Mouse (Mus musculus): ENCODE results near the gene Ctnna3. TPM values are rescaled to one million over a fixed set of nuclear protein-coding genes. Genes with fewer than 3 reads are reported as not detected.
"Not testable (repeated sequence)": the region's sequence is repeated elsewhere in the genome, so short reads cannot be mapped to it uniquely, and the experiment has no call there.

Gene Ctnna3
- total RNA-seq, 2 experiments from 2014 or later: not detected

DNA sequence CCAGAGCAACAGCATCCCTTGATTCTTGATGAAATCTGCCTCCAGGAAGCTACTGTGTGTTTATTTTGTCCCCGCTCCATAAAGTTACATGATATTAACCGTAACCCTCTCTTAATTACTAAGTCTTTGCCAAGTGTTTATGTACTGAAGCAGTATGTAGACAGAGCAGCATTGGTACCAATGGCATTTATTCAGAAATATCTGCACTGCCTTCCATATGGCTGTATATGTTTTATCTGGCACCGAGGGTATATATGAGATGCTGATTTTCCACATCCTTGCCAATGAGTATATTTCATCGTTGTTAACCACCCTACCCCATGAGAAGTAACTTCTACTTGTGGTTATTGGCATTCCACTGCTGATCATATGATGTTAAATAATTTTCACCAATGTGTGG lies 947.9 kb downstream of the Ctnna3 start:
- no peak for ATAC-seq (replicated peaks; ENCODE audit: poor library complexity)

DNA sequence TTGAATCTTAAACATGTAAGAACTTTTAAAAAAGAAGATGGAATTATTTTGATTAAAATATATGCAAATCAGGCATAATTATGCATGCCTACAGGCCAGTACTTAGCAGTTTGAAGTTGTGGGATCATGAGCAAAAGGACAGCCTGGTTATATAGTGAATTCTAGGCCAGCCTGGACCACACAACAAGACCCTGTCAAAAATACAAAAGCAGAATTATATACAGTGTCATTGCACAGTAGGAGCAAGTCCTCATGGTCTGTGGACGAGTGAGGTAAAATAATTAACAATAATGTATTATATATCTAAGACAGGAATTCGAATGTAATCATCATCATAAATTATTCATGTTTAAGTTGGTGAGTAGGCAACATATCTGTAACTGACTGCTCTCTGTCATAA lies 966.7 kb downstream of the Ctnna3 start:
- ATAC-seq (replicated peaks; ENCODE audit: poor library complexity): no peak

DNA sequence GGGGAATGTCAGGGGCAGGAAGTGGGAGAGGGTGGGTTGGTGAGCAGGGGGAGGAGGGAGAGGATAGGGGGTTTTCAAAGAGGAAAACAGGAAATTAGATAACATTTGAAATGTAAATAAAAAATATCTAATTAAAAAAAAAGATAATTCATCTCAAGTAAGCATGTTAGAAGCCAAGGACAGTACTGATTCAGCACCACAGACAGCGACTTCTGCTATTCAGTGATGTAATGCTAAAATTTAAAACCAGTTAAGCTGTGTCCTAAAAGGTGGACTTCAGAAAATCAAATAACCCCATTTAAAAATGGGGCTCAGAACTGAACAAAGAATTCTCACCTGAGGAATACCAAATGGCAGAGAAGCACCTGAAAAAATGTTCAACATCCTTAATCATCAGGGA lies 988.5 kb downstream of the Ctnna3 start:
- not testable (repeated sequence) for ATAC-seq (replicated peaks; ENCODE audit: poor library complexity)

GRCm38 (mm10) chr10:64438736-64439135 lies 1008.8 kb downstream of the Ctnna3 start:
- no peak for ATAC-seq (replicated peaks; ENCODE audit: poor library complexity)

DNA sequence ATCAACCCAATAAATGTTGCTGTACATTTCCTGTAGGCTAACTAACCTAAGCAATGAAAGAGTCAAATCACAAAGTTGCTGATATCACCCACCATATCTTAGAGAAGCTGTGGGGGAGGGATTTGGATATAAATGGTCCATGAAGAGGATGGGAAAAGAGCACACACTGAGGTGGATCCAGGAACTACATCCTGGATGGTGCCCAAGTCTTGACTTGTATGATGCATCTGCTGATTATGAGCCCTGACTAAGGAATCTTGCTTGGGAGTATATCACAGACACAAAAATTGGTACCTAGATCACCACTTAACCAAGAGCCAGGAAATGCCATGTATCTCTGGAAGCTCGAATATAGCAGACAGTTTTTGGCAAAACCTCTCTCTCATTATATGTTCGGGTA lies 1018.7 kb downstream of the Ctnna3 start:
- ATAC-seq (replicated peaks; ENCODE audit: poor library complexity): no peak

DNA sequence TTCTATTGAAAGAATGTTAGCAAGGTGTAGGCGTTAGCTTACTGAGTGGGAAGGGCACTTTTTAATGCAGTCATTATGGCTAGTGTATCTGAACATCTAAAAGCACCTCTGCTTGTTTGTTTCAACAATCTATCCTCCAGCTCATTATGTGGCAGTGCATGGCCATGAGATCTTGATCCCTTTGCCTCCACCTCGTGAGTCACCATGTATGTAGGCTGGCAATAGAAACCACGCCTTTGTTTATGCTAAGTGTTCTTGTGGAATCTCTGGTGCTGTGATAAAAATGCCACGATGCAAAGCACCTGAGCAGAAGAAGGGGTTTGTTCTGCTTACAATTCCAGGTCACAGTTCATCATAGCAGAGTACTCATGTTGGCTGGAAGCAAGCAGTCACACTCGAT lies 1053.4 kb downstream of the Ctnna3 start:
- no peak for ATAC-seq (replicated peaks; ENCODE audit: poor library complexity)

DNA sequence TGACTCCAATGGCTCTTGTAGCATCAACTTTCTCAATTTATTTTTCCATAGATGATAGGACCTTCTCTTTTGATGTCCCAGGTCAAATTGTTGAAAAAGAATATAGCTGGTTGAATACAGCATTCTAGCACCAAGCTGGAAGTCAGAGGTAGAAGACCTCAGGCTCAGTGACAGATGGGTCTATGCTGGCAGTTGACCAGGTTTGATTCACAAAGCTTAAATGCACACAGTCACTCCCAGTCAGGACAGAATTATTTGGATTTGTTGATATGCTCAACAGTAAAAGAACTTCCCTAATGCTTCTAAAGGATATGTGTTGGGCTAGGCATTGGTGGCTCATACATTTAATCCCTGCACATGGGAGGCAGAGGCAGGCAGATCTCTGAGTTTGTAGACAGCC lies 1059.6 kb downstream of the Ctnna3 start:
- no peak for ATAC-seq (replicated peaks; ENCODE audit: poor library complexity)

DNA sequence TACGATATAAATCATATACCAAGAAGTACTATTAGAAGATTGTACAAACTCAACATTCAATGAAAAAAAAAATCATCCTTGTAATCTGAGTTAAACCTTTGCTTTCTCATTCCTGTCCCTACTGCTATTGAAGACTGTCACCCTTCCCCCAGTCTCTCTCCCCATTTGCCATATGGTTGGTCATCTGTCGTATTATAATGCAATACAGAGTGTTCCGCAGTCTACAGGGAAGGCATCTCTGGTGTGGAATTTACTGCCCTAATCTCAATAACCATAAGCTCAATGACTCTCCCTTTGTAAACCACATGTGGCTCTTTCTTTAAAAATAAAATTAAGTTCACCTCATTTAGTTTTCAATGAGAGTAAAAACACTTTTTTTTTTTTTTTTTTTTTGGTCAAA lies 1113.7 kb downstream of the Ctnna3 start:
- no peak for ATAC-seq (replicated peaks; ENCODE audit: poor library complexity)

GRCm38 (mm10) chr10:64544389-64544788 lies 1114.5 kb downstream of the Ctnna3 start:
- no peak for ATAC-seq (replicated peaks; ENCODE audit: poor library complexity)

DNA sequence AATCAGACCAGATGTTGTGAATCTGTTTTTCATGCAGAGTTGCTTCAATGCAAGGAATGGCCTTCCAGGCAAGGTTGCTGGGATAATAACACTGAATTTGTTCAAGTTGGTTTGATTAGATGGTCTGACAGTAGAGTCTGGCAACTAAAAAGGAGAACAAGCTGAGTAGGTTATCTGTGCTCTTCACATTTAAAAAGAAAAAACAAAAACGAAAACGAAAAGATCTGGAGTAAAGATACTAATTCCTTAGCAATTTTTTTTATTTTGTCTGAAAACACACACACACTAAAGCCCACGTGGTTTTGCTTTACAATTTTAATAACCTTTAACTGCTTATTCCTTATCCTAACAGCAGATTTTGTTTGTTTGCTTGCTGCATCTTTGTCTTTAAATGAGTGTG lies 1141.4 kb downstream of the Ctnna3 start:
- no peak for ATAC-seq (replicated peaks; ENCODE audit: poor library complexity)

- ATAC-seq (replicated peaks; ENCODE audit: poor library complexity): no peak
These were observed 1158.2 kb downstream of the Ctnna3 start for GRCm38 (mm10) chr10:64588116-64588515.

DNA sequence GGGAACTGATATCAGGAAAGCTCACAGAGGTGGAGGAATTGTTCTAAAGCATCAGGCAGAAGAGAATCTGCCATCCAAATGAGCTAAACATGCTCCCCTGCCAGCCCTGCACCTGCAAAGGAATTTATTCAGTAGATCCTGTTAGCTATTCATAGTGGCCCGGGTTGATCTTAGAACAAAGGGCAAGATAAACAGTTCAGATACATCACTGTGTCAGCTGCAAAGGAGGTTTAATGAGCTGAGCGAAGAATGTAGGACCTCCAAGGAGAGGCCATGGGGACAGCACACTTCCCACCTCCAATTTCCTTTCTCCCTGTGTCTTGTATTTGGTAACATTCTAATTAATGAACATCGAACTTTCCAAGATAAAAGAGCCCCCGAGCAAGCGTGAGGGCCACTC lies 1206.9 kb downstream of the Ctnna3 start:
- ATAC-seq (replicated peaks; ENCODE audit: poor library complexity): no peak

- no peak for ATAC-seq (replicated peaks; ENCODE audit: poor library complexity)
These were observed 1209.2 kb downstream of the Ctnna3 start for GRCm38 (mm10) chr10:64639061-64639460.

DNA sequence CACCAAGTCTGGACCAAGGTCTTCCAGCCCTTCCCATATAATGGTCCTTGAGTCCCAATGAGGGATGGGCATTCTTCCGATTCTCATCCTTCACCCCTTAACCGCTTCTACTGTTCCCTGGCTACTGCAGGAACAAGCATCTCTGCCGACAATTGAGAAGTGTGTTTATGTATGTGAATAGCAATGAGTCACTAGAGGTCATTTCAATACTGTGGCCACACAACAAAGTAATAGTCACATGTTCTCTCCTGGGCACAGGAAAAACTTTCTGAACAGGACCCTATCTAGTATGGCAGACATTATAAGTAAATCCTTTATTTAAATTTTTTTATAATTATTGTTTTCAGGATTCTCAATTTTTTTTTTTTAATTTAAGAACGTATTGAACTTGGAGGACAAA lies 1211.2 kb downstream of the Ctnna3 start:
- no peak for ATAC-seq (replicated peaks; ENCODE audit: poor library complexity)

DNA sequence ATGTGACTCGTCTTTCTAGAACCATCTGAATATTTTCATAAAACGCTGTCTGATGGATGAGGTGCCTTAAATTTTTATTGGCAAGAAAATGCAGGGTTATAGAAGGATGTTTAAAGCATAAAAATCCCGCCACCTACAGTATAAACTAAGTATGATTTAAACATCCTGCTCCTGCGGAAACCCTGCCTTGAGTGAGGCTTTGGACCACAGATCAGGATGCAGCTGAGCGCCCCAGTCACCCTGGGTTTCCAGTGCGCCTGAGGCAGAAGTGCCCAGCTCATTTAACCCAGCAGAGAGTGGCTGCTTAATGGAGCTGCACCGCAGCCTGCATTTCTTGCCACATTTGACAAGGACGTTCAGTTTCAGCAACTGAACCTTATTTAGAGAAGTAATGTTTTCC lies 1211.7 kb downstream of the Ctnna3 start:
- no peak for ATAC-seq (replicated peaks; ENCODE audit: poor library complexity)

DNA sequence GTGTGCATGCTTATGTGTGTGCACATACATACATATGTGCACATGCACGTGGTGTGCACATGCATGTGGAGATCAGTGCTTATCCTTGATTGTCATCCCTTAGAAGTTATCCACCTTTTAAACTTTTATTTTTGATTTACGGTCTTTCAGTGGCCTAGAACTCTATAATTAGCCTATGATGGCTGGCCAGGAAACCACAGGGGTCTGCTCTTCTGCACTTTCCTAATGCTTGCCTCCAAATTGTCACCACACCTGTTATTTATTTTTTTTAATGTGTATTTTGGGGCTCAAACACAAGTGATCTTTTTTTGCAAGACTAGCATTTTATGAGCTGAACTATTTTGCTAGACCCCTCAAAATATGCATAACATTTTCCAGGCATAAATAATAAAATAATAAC lies 1214.1 kb downstream of the Ctnna3 start:
- no peak for ATAC-seq (replicated peaks; ENCODE audit: poor library complexity)

DNA sequence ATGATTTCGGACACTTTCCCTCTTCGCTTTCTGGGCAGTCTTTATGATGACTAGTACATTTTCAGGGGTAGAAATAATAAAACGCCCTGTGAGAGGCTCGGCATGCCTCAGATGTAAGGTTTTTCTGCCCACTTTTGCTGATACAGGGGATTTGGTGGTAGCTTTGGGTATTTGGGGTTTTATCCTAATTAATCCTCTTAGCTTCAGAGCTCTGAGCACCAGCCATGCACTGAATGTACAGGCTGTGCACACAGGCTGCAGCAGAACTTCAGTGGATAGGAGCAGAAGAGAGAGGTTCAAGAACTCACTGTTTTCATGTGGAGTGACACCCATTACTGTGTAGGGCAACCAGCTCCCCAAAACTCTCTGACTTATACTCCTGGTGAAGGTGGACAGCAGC lies 1231.3 kb downstream of the Ctnna3 start:
- no peak for ATAC-seq (replicated peaks; ENCODE audit: poor library complexity)

DNA sequence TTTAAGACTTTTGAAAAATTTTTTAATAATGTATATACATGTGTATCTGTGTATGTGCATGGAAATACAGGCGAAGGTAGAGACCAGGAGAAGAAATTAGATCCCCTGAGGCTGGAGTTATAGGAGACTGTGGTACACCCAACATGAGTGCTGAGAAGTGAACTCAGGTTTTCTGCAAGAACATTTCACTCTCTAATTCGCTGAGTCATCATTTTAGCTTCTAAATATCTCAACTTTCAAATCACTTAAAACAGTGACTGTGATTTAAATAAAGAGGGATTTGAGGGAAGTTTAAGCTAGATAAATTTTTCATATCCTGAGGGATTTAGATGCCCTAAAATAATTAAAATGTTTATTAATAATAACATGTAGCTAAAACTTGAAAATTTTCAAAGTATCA lies 1241.6 kb downstream of the Ctnna3 start:
- no peak for ATAC-seq (replicated peaks; ENCODE audit: poor library complexity)

DNA sequence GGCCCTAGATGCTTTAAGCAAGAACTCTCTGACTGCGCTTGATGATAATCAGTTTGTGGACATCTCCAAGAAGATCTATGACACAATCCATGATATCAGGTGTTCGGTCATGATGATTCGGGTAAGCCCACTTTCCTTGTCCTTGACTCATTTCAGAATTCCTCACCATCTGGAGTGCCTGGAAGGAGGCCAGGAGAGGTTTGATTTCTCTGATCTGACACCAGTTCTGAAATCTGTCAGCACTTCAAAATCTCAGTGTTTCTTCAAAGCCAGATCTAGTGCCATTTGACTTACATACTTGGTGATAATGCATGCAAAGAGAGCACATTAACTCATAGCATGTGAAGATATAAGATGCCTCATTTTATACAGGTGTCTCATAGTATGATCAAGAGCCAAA lies 1245.9 kb downstream of the Ctnna3 start:
- no peak for ATAC-seq (replicated peaks; ENCODE audit: poor library complexity)

- ATAC-seq (replicated peaks; ENCODE audit: poor library complexity): no peak
These were observed 1280.1 kb downstream of the Ctnna3 start for GRCm38 (mm10) chr10:64710017-64710416.

GRCm38 (mm10) chr10:64718036-64718435 lies 1288.1 kb downstream of the Ctnna3 start:
- no peak for ATAC-seq (replicated peaks; ENCODE audit: poor library complexity)

DNA sequence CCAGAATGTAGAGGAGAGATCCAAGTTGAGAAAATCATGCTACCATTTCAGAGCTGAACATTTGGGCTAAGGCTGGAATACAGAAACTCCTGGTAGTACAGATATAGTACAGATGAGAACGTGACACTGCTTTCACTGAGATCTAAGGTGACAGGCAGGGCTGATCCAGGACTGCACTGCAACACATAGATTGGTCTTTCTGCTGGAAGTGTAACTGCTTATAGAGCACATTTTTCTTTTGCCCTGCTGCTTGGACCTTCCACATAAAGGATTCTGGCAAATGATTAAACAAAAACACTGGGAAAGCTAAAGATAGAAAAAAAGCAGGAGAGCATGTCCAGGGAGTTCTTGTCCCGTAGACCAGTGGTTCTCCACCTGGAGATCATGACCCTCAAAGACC lies 1305.8 kb downstream of the Ctnna3 start:
- no peak for ATAC-seq (replicated peaks; ENCODE audit: poor library complexity)

DNA sequence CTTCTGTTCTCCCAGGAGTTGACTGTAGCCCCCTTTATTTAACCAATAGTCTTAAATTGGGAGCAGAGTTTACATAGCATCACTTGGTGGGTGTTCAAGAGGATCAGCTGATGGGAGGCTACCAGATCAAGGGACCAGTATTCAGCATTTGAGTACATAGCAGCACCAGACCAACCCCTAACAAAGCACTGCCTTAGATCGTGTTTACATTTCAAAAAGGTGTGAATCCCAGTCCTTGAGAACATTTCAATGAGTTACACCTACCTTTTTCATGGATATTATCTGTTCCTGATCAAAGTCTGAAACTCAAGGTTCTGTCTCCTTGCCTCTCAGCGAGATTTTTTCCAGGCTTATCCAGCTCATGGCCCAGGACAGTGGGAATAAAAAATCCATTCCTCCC lies 1306.7 kb downstream of the Ctnna3 start:
- ATAC-seq (replicated peaks; ENCODE audit: poor library complexity): no peak

GRCm38 (mm10) chr10:64741721-64742120 lies 1311.8 kb downstream of the Ctnna3 start:
- not testable (repeated sequence) for ATAC-seq (replicated peaks; ENCODE audit: poor library complexity)

Data from megakaryocyte progenitor cell, adult 5-6 weeks (primary cell).